Mouse (Mus musculus) right cerebral cortex, postnatal 25 days (tissue): ENCODE results near the gene Tomm20l.

Experiments
- DNase-seq: peaks from one replicate; pipeline ENCODE4 v3.0.0; 2022

The Tomm20l gene

DNA sequence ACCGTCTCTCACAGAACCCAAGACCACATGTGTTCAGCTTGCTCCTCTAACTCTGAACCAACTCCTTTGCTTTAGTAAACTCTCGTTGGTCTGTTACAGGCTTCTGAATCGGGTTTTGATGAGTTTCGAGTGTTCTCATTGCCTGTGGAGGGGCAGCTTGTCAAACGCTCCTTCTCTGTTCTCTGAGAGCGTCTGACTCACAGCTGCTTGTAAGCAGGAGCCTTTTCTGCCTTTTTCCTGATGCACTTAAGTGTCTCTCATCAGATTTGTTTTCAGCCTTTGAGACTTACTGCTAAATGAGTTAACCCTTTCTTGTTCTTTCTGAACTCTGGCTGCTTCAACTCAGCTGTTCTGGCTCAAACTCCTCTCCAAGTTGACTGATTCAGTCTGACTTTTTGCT is 46.7 kb downstream of the Tomm20l start:
- DNase-seq = no peak

DNA sequence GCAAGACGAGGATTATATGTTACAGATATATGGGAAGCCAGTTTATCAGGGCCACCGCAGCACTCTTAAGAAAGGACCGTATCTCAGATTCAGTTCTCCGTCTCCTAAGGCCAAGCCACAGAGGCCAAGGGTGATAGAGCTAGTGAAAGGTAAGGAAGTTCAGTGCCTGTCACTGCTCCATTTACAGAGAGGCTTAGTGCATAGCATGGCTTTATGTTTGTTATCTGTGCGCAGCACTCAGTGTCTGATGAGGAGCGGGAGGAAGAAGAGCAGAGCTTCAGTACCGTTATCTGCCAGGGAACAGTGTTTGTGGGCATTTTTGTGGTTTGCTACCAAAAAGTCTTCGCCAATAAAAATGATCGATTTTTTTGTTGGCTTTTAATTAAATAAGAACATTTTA is 53.2 kb downstream of the Tomm20l start:
- DNase-seq = no peak

DNA sequence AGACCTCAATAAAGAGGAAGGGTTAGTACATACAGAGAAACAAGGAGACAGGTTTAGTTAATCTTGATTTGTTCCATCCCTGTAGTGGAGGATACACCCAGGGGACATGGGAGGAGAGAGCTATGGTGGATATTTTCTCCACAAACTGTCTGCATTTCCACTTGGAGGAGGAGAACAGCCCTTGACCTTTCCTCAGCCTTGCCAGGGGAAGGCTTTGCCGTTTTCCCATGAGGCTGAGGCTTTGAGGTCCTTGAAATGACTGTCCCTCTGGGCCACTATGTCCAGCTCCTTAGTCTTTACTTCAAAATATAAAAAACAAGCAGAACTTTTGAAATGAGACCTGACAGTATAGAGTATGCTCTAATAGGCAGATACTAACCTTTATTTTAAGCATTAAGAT is 58.7 kb downstream of the Tomm20l start:
- DNase-seq = no peak
